Mouse (Mus musculus): ENCODE measurements around the gene Rad51c. TPM values are rescaled to one million over a fixed set of nuclear protein-coding genes. Genes with fewer than 3 reads are reported as not detected.
A peak's percentile ranks its signal among the peaks of the same experiment; 100 is the strongest.
"Not testable (repeated sequence)": the region's sequence is repeated elsewhere in the genome, so short reads cannot be mapped to it uniquely, and the experiment has no call there.

Rad51c gene
- total and polyA plus RNA-seq, 3 experiments, result 0.74 to 4.4 (median 3.8) TPM

DNA sequence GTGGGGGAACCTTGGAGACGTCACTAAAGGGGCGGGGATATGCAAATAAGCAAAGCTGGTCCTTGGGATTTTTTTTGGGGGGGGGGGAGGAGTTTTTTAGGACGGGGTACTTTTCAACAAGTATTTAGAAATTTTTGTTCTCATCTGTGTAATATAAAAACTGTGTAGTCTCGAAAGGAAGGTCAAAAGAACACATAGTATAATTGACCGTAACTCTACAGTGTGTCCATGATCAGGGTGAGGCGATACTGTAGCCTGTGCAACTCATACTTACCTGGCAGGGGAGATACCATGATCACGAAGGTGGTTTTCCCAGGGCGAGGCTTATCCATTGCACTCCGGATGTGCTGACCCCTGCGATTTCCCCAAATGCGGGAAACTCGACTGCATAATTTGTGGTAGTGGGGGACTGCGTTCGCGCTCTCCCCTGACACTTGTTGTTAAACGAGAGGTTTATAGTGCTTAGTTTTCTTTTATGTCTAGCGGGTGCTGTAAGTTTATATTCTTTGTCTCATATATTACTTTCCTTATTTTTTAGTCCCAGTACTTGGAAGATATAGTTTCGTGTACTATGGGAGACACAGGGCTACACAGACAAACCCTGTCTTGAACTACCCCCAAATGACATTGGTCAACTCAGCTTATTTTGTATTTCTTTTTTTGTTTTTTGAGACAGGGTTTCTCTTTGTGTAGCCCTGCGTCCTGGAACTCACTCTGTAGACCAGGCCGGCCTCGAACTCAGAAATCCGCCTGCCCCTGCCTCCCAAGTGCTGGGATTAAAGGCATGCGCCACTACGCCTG lies 21.9 kb upstream of the Rad51c start:
- H3K4me1 ChIP-seq (ENCODE audit: insufficient read depth, low read depth, low read length), result peaks cover 33% of the 10 kb centered on the region

DNA sequence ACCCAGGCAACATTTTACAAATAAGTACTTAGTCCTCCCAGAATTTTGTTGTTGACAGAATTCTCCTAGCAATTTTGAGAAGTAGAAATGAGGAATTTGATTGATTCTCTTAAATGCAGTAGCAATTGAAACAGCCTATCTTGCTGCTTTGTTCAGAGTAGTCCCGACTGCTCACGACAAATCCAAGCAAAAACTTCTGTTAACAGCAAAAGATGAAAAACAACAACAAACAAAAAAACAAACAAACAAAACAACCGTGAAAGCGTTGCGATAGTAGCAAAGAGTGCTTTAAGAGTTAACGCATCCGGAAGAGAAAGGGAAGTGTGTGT lies 21.3 kb upstream of the Rad51c start:
- no peak for DNase-seq (ENCODE audit: low spot score)
- Histone ChIP-seq H3K4me1 (ENCODE audit: insufficient read depth, low read depth, low read length) (peaks cover 35% of the 10 kb centered on the region), H3K9me3 (replicated peaks) (no peaks in the 10 kb centered on the region), H3K36me3 (replicated peaks) (no peaks in the 10 kb centered on the region), H3K4me3 (ENCODE audit: low read depth, low read length) (peak overlapping the region; percentile 45; the same call in 1 of the 2 replicates), H3K27me3 (ENCODE audit: insufficient read depth, low read length) (no peaks in the 10 kb centered on the region)
- ATAC-seq (ENCODE audit: extremely low read depth, insufficient number of reproducible peaks, low FRiP score, poor library complexity, severe bottlenecking), result no peak
- no peak for TF ChIP-seq GATA1 (IDR thresholded peaks at IDR 0.05; ENCODE audit: borderline replicate concordance, low read length)

More for the DNA sequence above, 21.9 kb upstream of the Rad51c start:
- peak; percentile 100 for TF ChIP-seq POLR2AphosphoS5 (IDR thresholded peaks at IDR 0.05; ENCODE audit: insufficient replicate concordance, low read depth, low read length)
- peak; percentile 69 for ATAC-seq (ENCODE audit: extremely low read depth, insufficient number of reproducible peaks, low FRiP score, poor library complexity, severe bottlenecking)
- DNase-seq (ENCODE audit: low spot score), result peak; percentile 53
- not testable (repeated sequence) for H3K9me3 ChIP-seq (replicated peaks); H3K27me3 ChIP-seq (ENCODE audit: insufficient read depth, low read length); H3K36me3 ChIP-seq (replicated peaks)
- H3K4me3 ChIP-seq (ENCODE audit: low read depth, low read length), result peak overlapping the region; percentile 45; the same call in 1 of the 2 replicates

DNA sequence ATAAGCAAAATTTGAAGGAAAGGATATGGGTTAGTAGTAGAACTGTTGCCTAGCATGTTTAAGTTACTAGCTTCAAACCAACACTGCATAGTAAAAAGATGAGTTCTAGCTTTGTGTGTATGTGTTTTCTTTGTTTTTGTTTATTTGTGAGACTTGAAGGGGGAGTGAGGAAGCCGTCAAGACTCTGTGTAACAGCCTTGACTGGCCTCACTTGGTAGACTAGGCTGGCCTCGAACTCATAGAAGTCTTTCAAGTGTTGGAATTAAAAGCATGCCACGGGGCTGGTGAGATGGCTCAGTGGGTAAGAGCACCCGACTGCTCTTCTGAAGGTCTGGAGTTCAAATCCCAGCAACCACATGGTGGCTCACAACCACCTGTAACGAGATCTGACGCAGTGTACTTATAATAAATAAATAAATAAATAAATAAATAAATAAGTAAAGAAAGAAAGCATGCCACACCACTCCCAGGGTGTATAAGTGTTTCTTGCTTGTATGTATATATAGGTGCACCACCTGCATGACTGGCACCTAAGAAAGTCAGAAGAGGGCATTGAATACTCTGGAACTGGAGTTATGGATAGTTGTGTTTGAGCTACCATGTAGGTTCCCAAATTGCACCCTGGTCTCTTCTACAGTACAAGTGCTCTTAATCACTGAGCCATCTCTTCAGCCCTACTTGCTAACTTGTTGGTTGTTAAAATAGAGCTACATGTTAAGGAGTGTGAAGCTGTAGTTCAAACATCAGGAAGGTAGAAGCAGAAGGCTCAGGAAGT lies 19.0 kb upstream of the Rad51c start:
- TF ChIP-seq GATA1 (IDR thresholded peaks at IDR 0.05; ENCODE audit: borderline replicate concordance, low read length) (no peak), TAL1 (conservative IDR thresholded peaks at IDR 0.05; ENCODE audit: low read depth, low read length) (no peak)
- Histone ChIP-seq H3K9me3 (replicated peaks) (no peaks in the 10 kb centered on the region), H3K27me3 (ENCODE audit: insufficient read depth, low read length) (peaks cover 4% of the 10 kb centered on the region; the same call in 1 of the 2 replicates), H3K4me1 (ENCODE audit: insufficient read depth, low read depth, low read length) (peaks cover 32% of the 10 kb centered on the region), H3K36me3 (replicated peaks) (no peaks in the 10 kb centered on the region), H3K4me3 (ENCODE audit: low read depth, low read length) (no peak overlapping the region)
- DNase-seq (ENCODE audit: low spot score), result no peak
- ATAC-seq (ENCODE audit: extremely low read depth, insufficient number of reproducible peaks, low FRiP score, poor library complexity, severe bottlenecking), result no peak

DNA sequence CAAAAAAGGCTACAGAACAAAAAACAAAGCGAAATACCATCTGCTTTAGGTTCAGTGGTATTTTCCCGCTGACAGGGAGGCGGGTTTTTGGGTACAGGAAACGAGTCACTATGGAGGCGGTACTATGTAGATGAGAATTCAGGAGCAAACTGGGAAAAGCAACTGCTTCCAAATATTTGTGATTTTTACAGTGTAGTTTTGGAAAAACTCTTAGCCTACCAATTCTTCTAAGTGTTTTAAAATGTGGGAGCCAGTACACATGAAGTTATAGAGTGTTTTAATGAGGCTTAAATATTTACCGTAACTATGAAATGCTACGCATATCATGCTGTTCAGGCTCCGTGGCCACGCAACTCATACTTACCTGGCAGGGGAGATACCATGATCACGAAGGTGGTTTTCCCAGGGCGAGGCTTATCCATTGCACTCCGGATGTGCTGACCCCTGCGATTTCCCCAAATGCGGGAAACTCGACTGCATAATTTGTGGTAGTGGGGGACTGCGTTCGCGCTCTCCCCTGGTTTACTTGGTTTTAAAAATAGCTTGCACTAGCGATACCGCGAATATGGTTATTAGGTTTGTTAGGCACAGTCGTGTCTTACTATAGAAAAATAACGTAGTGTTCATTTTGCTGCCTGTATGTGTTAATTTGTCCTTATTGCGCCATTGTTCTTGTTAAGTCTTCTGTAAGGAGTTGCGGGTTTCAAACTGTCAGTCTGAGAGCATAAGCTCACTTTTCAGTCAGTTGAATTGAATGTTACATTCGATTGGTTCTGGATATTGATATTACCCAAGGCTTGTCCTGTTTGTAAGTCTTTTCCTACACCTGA lies 18.0 kb upstream of the Rad51c start:
- Histone ChIP-seq H3K4me1 (ENCODE audit: insufficient read depth, low read depth, low read length) (peaks cover 30% of the 10 kb centered on the region), H3K4me3 (ENCODE audit: low read depth, low read length) (peak overlapping the region; percentile 52; the same call in 1 of the 2 replicates), H3K9me3 (replicated peaks) (no peaks in the 10 kb centered on the region), H3K36me3 (replicated peaks) (no peaks in the 10 kb centered on the region), H3K27me3 (ENCODE audit: insufficient read depth, low read length) (peaks cover 5% of the 10 kb centered on the region; the same call in 1 of the 2 replicates)
- peak; percentile 73 for ATAC-seq (ENCODE audit: extremely low read depth, insufficient number of reproducible peaks, low FRiP score, poor library complexity, severe bottlenecking)
- DNase-seq (ENCODE audit: low spot score), result peak; percentile 33
- peak; percentile 100 for TF ChIP-seq POLR2AphosphoS5 (IDR thresholded peaks at IDR 0.05; ENCODE audit: insufficient replicate concordance, low read depth, low read length)
- TF ChIP-seq GATA1 (IDR thresholded peaks at IDR 0.05; ENCODE audit: borderline replicate concordance, low read length), result no peak
- no peak for TF ChIP-seq TAL1 (conservative IDR thresholded peaks at IDR 0.05; ENCODE audit: low read depth, low read length)
- no peak for TF ChIP-seq GATA2 (IDR thresholded peaks at IDR 0.05; ENCODE audit: borderline replicate concordance, low read depth, low read length)

DNA sequence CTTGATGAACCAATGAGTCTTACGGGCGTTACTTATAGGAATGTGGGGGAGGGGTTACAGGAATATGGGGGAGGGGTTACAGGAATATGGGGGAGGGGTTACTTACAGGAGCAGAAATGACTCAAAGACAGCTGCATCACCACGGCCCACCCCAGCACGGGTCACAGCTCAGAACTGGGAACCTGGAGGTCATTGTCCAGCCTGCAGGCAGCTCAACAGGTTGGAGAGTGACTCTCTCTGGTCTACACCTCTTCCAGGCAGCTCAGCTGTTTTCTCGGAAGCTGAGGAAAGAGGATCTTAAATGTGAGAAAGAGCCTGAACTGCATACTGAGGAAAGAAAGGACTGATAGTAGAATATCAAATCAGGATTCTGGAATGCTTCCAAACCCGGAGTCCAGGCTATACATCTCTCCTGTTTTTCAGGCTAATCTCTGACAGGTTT lies 17.0 kb upstream of the Rad51c start:
- ATAC-seq (ENCODE audit: extremely low read depth, insufficient number of reproducible peaks, low FRiP score, poor library complexity, severe bottlenecking) (no peak), DNase-seq (ENCODE audit: low spot score) (no peak)
- TF ChIP-seq GATA1 (IDR thresholded peaks at IDR 0.05; ENCODE audit: borderline replicate concordance, low read length) (no peak), CTCF (IDR thresholded peaks at IDR 0.05; ENCODE audit: low read depth, low read length) (no peak), GATA2 (IDR thresholded peaks at IDR 0.05; ENCODE audit: borderline replicate concordance, low read depth, low read length) (no peak), POLR2AphosphoS5 (IDR thresholded peaks at IDR 0.05; ENCODE audit: insufficient replicate concordance, low read depth, low read length) (no peak), TAL1 (conservative IDR thresholded peaks at IDR 0.05; ENCODE audit: low read depth, low read length) (no peak)
- Histone ChIP-seq H3K36me3 (replicated peaks) (no peaks in the 10 kb centered on the region), H3K9me3 (replicated peaks) (no peaks in the 10 kb centered on the region), H3K4me3 (ENCODE audit: low read depth, low read length) (peak overlapping the region; percentile 52; the same call in 1 of the 2 replicates), H3K27me3 (ENCODE audit: insufficient read depth, low read length) (peaks cover 7% of the 10 kb centered on the region; the same call in 1 of the 2 replicates), H3K4me1 (ENCODE audit: insufficient read depth, low read depth, low read length) (peaks cover 28% of the 10 kb centered on the region)

DNA sequence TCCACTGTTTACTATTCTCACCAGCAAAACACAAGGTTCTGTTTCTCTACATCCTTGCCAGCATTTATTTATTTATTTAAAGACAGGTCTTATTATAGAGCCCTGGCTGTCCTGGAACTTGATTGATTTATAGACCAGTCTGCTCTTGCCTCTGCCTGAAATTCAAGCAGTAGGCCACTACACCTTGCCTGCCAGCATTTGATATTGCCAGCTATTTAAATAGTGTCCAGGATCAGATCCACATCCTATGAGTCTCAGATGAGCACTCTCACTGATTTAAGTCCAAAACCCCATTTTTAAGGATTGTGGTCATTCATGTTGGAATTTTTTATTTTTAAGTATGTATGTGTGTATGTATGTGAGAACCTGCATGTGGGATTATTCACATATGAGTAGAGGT lies 16.1 kb upstream of the Rad51c start:
- TF ChIP-seq GATA1 (IDR thresholded peaks at IDR 0.05; ENCODE audit: borderline replicate concordance, low read length), result no peak
- no peak for TF ChIP-seq TAL1 (conservative IDR thresholded peaks at IDR 0.05; ENCODE audit: low read depth, low read length)
- no peak for TF ChIP-seq GATA2 (IDR thresholded peaks at IDR 0.05; ENCODE audit: borderline replicate concordance, low read depth, low read length)
- TF ChIP-seq POLR2AphosphoS5 (IDR thresholded peaks at IDR 0.05; ENCODE audit: insufficient replicate concordance, low read depth, low read length), result no peak
- TF ChIP-seq CTCF (IDR thresholded peaks at IDR 0.05; ENCODE audit: low read depth, low read length), result no peak
- DNase-seq (ENCODE audit: low spot score) (no peak), ATAC-seq (ENCODE audit: extremely low read depth, insufficient number of reproducible peaks, low FRiP score, poor library complexity, severe bottlenecking) (no peak)
- Histone ChIP-seq H3K36me3 (replicated peaks) (no peaks in the 10 kb centered on the region), H3K9me3 (replicated peaks) (no peaks in the 10 kb centered on the region), H3K27me3 (ENCODE audit: insufficient read depth, low read length) (peaks cover 13% of the 10 kb centered on the region; the same call in 1 of the 2 replicates), H3K4me3 (ENCODE audit: low read depth, low read length) (no peak overlapping the region), H3K4me1 (ENCODE audit: insufficient read depth, low read depth, low read length) (peaks cover 25% of the 10 kb centered on the region)
